Mouse (Mus musculus): ENCODE results near the gene Zbtb4. TPM values are rescaled to one million over a fixed set of nuclear protein-coding genes. Genes with fewer than 3 reads are reported as not detected.
A peak's percentile ranks its signal among the peaks of the same experiment; 100 is the strongest.
"Not testable (repeated sequence)": the region's sequence is repeated elsewhere in the genome, so short reads cannot be mapped to it uniquely, and the experiment has no call there.

Gene Zbtb4
- 10 to 100 TPM; 26.7 to 30.5 TPM for total RNA-seq (2021)
- long read RNA-seq, experiment 1, full-length matches to known transcripts, result 1 of 6 reads
- long read RNA-seq, experiment 1, partial matches to known transcripts, result 0 of 6 reads
- long read RNA-seq, experiment 1, other reads (novel, unspliced or antisense), result 5 of 6 reads
- long read RNA-seq, experiment 2, full-length matches to known transcripts, result 2 of 8 reads
- long read RNA-seq, experiment 2, partial matches to known transcripts, result 0 of 8 reads
- long read RNA-seq, experiment 2, other reads (novel, unspliced or antisense), result 6 of 8 reads

DNA sequence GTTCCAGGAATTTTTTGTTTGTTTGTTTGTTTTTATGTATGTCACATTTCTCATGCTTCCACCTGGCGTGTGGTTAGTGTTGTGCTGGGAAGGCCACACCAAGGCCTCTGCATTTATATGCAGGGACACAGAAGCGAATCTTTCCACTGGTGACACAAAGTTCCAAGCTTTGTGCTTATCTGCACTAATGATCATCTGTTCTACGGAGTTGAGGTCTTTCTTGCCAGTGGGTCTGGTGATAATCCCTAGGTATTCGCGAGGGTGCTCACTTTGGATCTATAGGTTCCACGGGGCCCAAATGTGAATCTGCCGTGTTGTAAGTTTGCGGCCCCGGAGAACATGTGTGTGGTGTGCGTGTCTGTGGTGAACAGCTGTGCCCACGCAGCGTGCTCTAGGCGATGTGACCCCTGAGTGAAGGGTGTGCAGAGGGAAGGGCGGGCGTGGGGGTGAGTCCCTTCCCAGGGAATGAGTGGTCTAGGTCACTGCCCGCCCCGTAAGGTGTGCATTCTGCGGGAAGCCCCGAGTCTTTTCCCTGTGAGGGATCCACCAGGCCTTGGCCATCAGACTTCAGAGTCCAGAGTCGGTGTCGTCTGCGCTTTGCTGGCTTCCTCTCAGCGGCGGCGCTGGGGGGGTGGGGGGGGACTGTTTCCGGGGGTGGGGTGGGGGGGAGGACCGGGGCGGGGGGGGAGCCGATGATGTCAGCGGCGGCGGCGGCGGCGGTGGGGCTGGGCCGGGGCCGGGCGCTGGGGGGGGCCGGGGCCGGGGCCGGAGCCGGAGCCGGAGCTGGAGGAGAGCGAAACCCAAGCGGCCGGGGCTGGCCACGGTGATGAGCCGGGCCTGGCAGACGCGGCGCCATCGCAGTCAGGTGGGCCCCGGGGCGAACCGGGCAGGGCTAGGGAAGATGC is at the start of gene Zbtb4:
Gene Zbtb4 (plus strand): TSS at position 692 of the 905 bp plus-strand sequence.
- peak; percentile 38 to 47 for DNase-seq (ENCODE audit: low spot score in 2 of 2)

DNA sequence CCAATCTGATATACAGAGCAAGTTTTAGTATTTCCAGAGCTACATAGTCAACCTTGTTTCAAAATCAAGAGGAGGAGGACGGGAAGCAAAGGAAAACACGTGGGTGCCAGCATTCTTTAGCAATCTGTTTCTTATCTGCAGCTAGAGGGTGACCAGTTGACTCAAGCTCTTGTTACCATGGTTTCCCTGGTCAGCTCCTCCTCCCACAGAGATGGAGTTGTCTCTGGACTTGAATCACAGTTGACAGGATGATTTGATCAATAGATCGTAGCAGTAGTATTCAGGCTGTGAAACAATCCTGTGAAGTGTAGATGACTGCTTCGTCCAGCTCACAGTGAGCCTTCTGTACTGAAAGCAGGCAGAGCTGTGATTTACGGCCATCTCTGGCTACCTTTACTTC is 49.8 kb upstream of the Zbtb4 start:
- DNase-seq (ENCODE audit: low spot score in 2 of 2), result no peak

DNA sequence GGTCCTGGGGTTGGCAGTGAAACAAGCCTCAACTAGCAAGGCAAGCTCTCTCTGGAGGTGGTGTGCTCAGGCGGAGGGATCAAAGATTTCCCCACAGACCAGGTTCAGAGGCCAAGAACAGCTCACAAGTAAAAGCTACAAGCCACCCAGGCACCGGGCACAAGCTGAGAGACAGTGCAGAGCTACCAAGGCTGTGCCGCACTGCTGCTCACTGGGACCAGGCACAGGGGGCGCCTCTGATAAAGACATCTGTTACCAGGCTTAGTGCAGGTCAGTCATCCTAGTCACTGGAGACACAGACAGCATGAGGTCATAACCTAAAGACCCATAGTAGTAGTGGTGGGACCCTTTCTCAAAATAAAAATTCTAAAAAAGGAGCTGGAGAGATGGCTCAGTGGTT is 48.8 kb upstream of the Zbtb4 start:
- DNase-seq (ENCODE audit: low spot score in 2 of 2), result no peak

DNA sequence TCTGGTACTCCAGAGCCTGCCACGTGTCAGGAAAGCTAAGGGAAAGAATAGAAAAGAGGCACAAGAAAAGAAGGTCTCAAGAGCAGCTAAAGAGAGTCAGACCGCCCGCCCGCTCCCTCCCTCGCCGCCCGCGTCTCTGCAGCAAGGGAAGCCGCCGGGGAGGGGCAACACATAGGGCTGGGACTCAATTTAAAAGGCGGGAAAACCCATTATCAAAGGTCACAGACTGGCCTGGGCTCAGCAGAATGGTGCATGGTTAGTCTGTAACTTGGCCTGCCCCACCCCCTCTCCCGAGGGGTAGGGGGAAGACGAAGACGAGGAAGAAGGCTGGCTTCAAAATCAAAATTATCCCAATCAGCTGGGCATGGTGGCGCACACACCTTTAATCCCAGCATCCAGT is 47.1 kb upstream of the Zbtb4 start:
- DNase-seq (ENCODE audit: low spot score in 2 of 2), result no peak

DNA sequence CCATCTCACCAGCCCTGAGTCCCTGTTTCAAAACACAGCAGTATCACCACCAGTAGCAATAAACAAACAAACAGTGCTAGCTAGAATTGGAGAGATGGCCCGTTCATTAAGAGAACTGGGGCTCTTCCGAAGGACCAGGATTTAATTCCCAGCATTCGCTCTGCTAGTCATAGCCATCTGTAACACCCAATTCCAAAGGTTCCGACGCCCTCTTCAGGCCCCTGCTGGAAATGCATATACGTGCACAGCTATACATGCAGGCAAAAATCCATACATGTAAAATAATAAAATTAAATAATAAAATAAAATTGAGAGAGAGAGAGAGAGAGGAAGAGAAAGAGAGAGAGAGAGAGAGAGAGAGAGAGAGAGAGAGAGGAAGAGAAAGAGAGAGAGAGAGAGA is 46.3 kb upstream of the Zbtb4 start:
- no peak for DNase-seq (ENCODE audit: low spot score in 2 of 2)

DNA sequence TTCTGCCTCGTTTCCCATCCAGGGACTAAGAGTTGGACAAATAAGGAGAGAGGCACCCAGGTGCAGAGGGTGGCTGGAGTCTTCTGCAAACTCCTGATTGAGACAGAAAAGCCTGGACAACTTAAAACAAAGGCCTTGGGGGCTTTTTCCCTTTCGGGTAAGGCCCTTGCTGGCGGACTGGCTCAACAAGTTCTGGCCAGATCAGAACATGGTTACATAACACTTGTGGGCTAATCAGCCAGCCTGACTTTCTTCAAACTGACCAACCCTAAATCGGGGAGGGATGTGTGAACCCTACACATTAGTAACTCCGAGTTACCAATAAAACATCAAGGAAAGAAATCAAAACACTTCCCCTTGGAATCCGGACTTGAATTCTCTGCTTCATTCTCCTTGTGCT is 44.9 kb upstream of the Zbtb4 start:
- DNase-seq (ENCODE audit: low spot score in 2 of 2), result no peak

DNA sequence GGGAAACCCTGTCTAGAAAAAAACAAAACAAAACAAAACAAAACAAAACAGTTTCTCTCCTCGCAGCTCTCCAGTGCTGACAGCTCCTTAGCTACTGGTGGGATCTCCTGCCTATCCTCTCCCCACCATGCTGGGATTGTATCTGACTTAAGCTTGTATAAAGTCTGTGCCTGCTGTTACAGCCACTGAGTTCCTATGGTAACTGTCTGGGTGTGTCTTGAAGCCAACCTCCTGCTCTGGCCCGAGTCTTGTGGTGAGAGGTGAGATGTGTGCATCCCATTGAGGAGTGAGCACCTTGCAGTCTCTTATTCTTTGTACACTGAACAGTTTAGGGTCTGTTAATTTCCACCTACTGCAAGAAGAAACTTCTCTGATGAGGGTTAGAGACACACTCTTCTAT is 42.6 kb upstream of the Zbtb4 start:
- DNase-seq (ENCODE audit: low spot score in 2 of 2), result no peak

DNA sequence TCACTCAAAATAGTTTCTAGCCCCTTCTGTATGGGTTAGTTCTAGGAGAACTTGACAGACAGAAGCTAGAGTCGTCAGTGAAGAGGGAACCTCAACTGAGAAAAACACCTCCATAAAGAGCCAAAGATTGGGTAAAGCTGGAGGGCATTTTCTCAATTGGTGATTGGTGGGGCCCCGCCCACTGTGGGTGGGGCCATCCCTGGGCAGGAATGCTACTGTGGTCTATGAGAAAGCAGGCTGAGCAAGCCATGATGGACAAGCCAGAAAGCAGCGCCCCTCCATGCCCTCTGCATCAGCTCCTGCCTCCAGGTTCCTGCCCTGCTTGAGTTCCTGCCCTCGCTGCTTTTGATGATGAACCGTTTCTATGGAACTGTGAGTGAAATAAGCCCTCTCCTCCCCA is 39.8 kb upstream of the Zbtb4 start:
- DNase-seq (ENCODE audit: low spot score in 2 of 2), result no peak

DNA sequence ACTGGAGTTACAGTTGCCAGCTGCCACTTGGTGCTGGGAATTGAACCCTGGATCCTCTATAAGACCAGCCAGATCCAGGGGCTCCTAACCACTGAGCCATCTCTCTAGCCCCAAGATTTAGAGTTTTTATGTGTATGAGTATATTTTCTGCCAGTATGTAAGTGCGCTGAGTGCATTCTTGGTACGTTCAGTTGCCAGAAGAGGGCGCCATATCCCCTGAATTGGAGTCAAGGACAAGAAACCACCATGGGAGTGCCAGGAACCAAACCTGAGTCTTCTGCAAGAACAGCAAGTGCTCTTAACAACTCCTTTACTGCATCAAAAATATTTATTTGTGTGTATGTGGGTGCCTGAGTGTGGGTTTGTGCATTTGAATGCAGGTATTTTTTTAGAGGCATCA is 36.6 kb upstream of the Zbtb4 start:
- peak in 1 of 2 experiments; percentile 57 for DNase-seq (ENCODE audit: low spot score in 2 of 2)

DNA sequence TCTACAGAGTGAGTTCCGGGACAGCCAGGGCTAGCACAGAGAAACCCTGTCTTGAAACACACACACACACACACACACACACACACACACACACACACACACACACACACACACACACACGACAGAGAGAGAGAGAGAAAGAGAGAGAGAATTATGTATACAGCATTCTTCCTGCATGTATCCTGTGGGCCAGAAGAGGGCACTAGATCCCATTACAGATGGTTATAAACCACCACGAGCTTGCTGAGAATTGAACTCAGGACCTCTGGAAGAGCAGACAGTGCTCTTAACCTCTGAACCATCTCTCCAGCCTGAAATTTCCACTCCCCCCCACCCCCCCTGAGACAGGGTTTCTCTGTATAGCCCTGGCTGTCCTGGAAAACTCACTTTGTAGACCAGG is 34.3 kb upstream of the Zbtb4 start:
- DNase-seq (ENCODE audit: low spot score in 2 of 2), result not testable (repeated sequence)

DNA sequence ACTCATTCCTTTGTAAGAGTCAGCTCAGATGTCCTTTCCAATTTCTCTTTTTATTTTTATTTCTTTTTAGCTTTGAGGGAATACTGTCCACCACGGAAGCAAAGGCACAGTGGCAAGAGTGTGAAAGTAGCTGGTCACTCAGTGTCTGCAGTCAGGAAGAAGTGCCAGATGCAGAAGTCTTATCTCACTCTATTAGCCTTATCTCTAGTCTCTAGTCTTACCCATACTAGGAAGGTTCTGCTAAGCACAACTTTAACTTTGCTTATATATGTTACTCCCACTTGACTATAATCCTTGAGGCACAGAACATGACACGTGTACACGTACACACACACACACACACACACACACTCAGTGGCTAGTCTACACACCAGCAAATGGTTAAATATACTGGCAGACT is 14.1 kb upstream of the Zbtb4 start:
- DNase-seq (ENCODE audit: low spot score in 2 of 2), result no peak

DNA sequence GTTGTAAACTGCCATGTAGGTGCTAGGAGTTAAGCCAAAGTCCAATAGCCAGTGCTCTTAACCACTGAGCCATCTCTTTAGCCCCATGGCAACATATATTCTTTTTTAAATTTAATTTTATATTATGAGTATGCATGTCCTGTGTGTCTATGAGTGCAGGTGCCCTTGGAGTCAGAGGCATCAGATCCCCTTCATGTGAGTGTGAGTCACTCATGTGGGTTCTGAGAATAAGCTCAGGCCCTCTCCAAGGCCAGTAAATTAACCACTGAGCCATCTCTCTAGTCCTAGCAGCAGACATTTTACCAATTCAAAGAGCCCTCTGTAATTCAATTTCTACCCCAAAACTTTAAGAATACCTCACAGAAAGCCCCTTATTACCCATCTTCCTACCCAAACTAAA is 13.0 kb upstream of the Zbtb4 start:
- DNase-seq (ENCODE audit: low spot score in 2 of 2), result no peak

DNA sequence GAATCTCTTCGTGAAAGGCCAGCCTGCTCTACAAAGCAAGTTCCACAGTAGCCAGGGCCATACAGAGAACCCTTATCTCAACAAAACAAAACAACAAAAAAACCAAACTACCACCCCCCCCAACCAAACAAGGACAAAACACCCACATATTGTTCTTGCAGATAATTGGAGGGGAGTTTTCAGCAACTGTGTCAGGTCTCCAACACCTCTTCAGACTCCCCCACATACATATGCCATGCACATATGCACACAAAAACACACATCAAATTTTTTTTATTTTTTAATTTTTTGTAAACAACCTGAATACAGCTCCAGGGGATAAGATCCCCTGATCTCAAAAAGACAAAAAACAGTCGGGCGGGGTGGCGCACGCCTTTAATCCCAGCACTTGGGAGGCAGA is 11.5 kb upstream of the Zbtb4 start:
- DNase-seq (ENCODE audit: low spot score in 2 of 2), result no peak

DNA sequence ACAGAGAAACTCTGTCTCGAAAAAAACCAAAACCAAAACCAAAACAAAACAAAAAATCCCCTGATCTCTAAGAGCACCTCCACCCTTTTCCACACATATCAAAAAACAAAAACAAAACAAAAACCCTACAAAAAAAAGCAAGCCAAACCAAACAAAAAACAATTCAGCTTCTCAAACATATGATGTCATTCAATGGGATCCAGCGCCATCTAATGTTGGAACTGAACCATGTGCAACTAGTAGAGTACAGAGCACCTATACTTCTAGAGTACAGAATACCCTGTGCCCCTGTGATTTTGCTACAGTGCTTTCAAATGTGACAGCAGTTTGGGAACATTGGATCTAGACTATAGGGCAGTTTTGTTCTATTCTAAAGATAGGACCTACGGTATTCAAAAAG is 11.0 kb upstream of the Zbtb4 start:
- peak in 1 of 2 experiments; percentile 37 for DNase-seq (ENCODE audit: low spot score in 2 of 2)

DNA sequence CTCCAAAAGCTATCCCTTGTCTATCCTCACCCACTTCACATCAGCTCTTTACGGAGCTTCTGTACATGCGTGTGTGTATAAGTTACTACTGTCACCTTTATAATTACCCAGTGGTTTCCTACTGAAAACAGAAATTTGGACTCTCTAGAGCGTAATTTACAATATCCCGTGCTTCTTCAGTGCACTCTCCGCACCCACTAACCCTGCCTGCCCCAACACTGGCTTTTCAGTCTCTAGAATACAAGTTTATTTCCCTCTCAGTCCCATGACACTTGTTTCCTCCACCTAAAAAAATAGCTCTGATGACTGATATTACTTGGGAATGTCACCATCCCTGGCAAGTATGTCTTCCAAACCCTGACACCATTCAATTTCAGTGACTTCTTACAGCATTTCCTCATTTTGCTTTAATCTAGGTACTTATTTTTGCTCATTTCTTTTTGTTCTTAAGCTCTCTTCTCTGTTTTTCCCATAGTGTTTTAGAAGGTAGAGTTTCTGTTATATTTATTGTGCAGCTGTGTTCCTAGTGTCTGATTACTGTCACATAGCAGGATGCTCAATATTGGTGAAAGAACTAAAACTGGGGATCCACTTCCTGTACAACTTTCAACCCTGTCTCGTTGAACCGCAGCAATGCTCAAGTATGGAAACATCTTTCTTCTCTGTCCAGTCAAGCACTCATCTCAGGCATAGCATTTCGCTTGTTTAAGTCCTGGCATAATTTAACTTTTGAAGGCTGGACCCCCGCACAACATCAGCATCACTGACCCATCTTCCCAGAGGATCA is 8.2 kb upstream of the Zbtb4 start:
- DNase-seq (ENCODE audit: low spot score in 2 of 2), result no peak

DNA sequence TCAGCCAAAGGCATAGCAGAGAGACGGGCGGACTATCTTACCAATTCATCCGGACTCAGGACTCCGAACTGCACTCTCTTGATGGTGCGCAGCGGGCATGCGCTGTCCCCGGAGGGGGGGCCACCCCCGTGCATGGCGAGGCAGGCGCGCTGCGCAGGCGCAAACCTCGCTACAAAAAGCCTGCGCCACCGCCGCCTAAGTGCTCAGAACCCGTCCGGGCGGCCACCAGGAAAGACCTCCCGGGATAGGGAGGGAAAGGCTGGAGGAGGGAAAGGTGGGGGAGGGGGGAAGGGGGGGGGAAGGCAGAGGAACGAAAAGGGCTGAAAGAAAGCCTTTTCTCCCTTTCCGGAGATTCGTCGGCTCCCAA is 7.6 kb upstream of the Zbtb4 start:
- peak; percentile 98 for DNase-seq (ENCODE audit: low spot score in 2 of 2)

DNA sequence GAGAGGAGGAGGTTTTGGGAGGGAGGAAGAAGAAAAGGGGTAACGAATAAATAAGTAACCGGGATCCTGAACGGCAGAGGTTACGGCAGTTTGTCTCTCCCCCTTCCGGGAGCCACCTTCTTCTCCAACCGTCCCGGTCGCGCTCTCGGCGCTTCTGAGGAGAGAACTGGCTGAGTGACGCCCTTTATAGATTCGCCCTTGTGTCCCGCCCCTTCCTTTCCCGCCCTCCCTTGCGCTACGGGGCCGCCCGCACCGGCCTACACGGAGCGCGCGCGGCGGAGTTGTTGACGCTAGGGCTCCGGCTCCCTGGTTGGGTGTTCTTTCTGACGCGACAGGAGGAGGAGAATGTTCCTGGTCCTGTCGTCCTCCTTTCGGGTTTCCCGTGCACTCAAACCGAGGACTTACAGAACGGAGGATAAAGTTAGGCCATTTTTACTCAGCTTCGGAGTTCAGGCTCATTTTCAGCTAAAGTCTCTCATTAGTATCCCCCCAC is 7.2 kb upstream of the Zbtb4 start, which contains the start of gene Polr2a:
Gene Polr2a (minus strand): TSS at position 160 of the 493 bp plus-strand sequence.
- peak; percentile 95 to 97 for DNase-seq (ENCODE audit: low spot score in 2 of 2)

DNA sequence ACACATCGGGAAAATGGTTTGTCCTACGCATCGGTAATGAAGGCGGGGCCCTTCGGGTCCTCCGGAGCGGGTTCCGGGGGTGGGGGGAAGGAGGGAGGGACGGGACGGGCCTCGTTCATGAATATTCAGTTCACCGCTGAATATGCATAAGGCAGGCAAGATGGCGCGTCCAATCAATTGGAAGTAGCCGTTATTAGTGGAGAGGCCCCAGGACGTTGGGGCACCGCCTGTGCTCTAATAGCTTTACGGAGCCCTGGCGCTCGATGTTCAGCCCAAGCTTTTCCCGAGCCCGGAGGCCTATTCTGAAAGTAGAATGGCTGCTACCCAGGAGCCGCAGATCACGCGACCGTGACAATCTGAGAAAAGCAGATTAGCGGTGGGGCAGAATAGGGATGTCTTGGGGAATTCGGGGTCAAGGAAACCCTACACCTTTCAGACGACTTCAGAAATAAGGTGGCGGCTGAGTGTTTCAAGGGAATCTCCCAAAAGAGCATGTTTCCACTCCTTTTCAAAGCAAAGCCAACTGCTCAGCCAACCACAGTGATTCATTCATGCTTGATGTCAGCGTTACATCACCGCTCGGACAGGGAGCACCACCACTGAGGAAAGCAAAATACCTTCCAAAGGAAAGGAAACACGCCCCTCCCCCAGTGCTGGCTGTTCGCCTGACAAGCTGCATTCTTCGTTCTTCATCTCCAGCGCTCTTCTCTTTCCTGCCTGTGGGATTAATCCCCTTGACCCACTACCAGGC is 6.6 kb upstream of the Zbtb4 start:
- peak; percentile 60 to 83 for DNase-seq (ENCODE audit: low spot score in 2 of 2)

DNA sequence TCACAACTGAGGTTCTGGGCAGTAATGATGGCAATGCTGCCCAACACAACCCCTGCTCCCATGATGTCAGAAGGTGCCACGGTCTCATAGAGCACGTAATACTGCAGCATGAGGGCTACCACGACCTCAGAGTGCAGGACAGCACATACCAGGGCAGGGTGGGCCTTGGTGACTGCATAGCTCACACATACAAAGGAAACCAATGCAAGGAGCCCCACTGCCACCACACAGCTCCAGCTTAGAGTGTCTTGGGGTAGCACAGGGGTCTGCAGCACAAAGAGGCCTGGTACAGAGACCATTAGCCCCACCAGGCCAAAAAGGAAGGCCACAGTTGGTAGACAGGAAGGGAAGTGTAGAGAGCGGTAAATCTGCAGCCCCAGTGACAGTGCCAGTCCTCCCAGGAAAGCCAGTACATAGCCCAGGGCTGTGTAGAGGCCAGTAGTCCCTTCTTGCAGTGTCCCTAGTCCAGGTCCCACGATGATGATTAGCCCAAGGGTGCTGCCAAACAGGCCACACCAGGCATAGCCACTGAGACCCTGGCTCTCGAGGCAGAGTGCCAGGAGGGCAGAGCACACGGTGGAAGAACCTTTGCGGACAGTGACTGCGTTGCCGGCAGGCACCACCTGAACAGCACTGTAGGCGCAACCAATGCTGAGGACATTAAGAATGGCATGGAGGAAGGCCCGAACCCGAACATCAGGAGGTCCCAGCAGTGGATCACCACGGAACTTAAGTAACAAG is 5.4 kb upstream of the Zbtb4 start:
- no peak for DNase-seq (ENCODE audit: low spot score in 2 of 2)

DNA sequence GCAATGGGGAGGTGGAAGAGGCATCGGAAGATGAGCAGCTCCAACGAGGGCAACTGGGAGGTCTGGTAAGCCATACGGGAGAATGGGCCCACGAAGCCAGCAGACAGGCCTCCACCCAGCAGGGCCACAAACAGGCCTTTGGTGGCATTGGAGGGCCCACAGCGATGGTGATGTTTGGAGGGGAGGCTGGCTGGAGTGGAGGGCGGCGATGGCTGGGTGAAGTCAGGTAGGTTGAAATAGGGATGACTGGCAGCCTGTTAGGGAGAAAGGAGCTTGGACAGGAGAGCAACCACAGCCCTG is 4.9 kb upstream of the Zbtb4 start:
- DNase-seq (ENCODE audit: low spot score in 2 of 2), result no peak

All from gastrocnemius, postnatal 4 days (tissue).